In genomic region chr16:30503958-30504357, GRCm38 (mm10) we compare ENCODE assay signal across 9 mouse cellular contexts. TPM values are rescaled to one million over a fixed set of nuclear protein-coding genes. Genes with fewer than 3 reads are reported as not detected.
A peak's percentile ranks its signal among the peaks of the same experiment; 100 is the strongest.
DNase-seq lines count a peak whose midpoint lies in the region; ATAC-seq and TF ChIP-seq lines count a peak whose summit lies in the region.
"Had no signal": no experiment of that assay in that cellular context is flagged by ENCODE, and none has a peak within 500 bp of the region (broad histone marks: within the 10 kb centered on the region; RNA-seq: fewer than 3 reads in every experiment).

No protein-coding gene starts in this region.

- no peak overlapping the region for H3K27ac ChIP-seq in heart, embryonic 12.5 days (ENCODE audit: poor library complexity, severe bottlenecking)
- H3K27ac ChIP-seq: limb, embryonic 13.5 days had no signal

- peak; percentile 70 to 81 for DNase-seq in heart, adult 18-20 months
- DNase-seq in CD4-positive helper T cell, adult 2 months (ENCODE audit: low read depth, low spot score) = peak; percentile 52
- peak; percentile 47 for DNase-seq in brain, embryonic 14.5 days (ENCODE audit: low read depth)
- peak; percentile 76 to 82 for DNase-seq in kidney, postnatal 25 days
- peak; percentile 65 for DNase-seq in mesoderm, embryonic 11.5 days (ENCODE audit: low read depth, low spot score)
- DNase-seq in thymus, postnatal 36 days = peak; percentile 39 to 41

- no peak overlapping the region for H3K9ac ChIP-seq in heart, embryonic 12.5 days
- H3K9ac ChIP-seq: limb, embryonic 13.5 days had no signal

- H3K4me2 ChIP-seq in heart, embryonic 12.5 days = no peak overlapping the region
- H3K4me2 ChIP-seq: limb, embryonic 13.5 days had no signal

- peak; percentile 72 for TF ChIP-seq CTCF in brain, embryonic 14.5 days (IDR thresholded peaks at IDR 0.05; ENCODE audit: borderline replicate concordance, extremely low read depth, insufficient read depth, insufficient read length)

- H3K27me3 ChIP-seq in heart, embryonic 12.5 days (replicated peaks) = peaks cover 4% of the 10 kb centered on the region; the same call in 1 of the 2 replicates
- H3K27me3 ChIP-seq: limb, embryonic 13.5 days had no signal

- H3K9me3 ChIP-seq in heart, embryonic 12.5 days (replicated peaks) = no peaks in the 10 kb centered on the region
- H3K9me3 ChIP-seq: limb, embryonic 13.5 days had no signal

- no peak for TF ChIP-seq POLR2A in brain, embryonic 14.5 days (IDR thresholded peaks at IDR 0.05; ENCODE audit: borderline replicate concordance, extremely low read depth, insufficient read depth, insufficient read length, poor library complexity, severe bottlenecking)

- ATAC-seq in heart, embryonic 12.5 days (ENCODE audit: insufficient number of reproducible peaks, low FRiP score) = no peak
- ATAC-seq in granulocyte monocyte progenitor cell, adult 5-6 weeks (replicated peaks; ENCODE audit: poor library complexity, severe bottlenecking) = peak; percentile 89

- 12% methylated on average over 15 of the region's 15 CpGs for WGBS in heart, embryonic 12.5 days

- no peaks in the 10 kb centered on the region for H3K36me3 ChIP-seq in heart, embryonic 12.5 days
- H3K36me3 ChIP-seq: limb, embryonic 13.5 days had no signal

- H3K4me1 ChIP-seq in heart, embryonic 12.5 days (replicated peaks) = peaks cover 53% of the 10 kb centered on the region

- H3K4me3 ChIP-seq in heart, embryonic 12.5 days = no peak overlapping the region
- H3K4me3 ChIP-seq: limb, embryonic 13.5 days had no signal

RNA-seq across cellular contexts. Expression of gene Tmem44, which starts 46.7 kb away (rescaled TPM):
- 1 to 10 TPM; 3.8 to 4.4 TPM for total RNA-seq in heart, adult 18-20 months (2021)
- polyA plus RNA-seq in heart, embryonic 12.5 days (2016; fragmentation: Nextera tagmentation; extraction: Ambion mirVana) = 23.8 and 26.9 TPM in 2 replicates
- polyA plus RNA-seq in brain, embryonic 14.5 days (2012; rRNA removed) = 124 and 134 TPM in 2 replicates
- 1.4 TPM in 1 of 2 replicates, not detected in the other for total RNA-seq in granulocyte monocyte progenitor cell, adult 5-6 weeks (2014; fragmentation: Nextera tagmentation)
- 0.21 and 0.30 TPM in 2 replicates for total RNA-seq in granulocyte monocyte progenitor cell, adult 5-6 weeks (2017)
